Mouse (Mus musculus): ENCODE data around the gene Gm14443.
"Not testable (repeated sequence)": the region's sequence is repeated elsewhere in the genome, so short reads cannot be mapped to it uniquely, and the experiment has no call there.

Gene Gm14443

GRCm38 (mm10) chr2:175175401-175176180 is at the start of gene Gm14443:
Gm14443 (minus strand) TSS chr2:175175871.
- not testable (repeated sequence) for DNase-seq

GRCm38 (mm10) chr2:175206732-175207131 is 31.1 kb upstream of the Gm14443 start, which contains the start of gene Gm14391:
Gm14391 (minus strand) TSS chr2:175206917.
- not testable (repeated sequence) for DNase-seq

GRCm38 (mm10) chr2:175179008-175179407 is 3.3 kb upstream of the Gm14443 start:
- not testable (repeated sequence) for DNase-seq

GRCm38 (mm10) chr2:175176312-175176711 is 641 bp upstream of the Gm14443 start:
- no peak for DNase-seq

DNA sequence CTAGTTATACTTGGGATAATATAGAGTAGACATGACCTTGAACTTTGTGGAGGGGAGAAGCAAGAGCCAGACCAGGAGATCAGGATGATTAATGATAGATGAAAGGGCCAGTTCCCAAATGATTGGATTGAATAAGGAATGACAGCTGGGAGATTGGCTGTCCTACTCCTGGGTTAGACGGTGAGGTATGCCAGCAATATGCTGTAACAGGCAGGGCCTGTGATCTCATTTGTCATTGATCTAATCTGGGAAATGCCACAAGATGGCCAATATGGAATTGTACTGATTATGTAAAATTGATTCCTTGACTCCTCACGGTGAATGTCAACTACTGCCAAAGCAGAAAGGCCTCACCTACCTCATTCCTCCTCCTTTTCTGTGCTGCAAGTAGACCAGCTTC is 1.6 kb downstream of the Gm14443 start:
- DNase-seq = not testable (repeated sequence)

GRCm38 (mm10) chr2:175172906-175173595 is 2.6 kb downstream of the Gm14443 start:
- not testable (repeated sequence) for DNase-seq

GRCm38 (mm10) chr2:175172123-175172522 is 3.5 kb downstream of the Gm14443 start:
- DNase-seq = no peak

DNA sequence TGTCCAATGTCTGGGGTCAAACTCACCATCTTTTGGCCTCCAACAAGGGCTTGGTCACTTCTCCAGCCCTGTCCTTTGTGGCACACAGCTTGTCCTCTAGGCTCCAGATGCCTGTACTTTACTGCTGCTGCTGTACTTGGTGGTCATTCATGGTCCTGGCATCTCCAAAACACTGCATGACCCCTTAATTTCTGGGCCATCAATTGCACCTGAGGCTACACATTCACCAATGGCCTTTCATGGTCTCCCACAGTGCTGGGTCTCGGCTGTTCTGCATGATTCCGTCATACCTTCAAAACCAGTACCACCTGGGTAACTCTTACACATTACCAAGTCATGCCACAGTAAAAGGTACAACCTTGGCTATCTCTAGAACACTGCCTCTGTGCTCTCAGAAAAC is 8.8 kb downstream of the Gm14443 start:
- not testable (repeated sequence) for DNase-seq

DNA sequence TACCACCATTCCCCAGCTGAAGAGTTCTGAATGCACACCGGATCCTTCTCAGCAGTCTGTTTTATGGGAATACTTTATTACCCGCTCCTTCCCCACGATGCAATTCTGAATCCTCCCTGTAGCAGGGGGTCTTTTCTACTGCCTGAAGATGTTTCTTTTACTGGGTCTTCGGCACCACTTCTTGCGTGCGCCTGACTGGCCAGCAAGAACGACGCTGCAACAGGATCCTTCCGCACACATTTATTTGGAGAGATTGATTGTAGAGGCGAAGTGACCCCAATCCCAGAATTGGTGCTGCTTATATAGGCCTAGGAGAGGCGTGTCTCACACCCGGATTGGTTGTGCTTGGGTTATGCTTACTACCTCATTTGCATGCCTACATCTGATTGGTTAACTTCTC is 10.6 kb downstream of the Gm14443 start:
- not testable (repeated sequence) for DNase-seq

- DNase-seq = not testable (repeated sequence)
Observed at GRCm38 (mm10) chr2:175161438-175161837, 14.2 kb downstream of the Gm14443 start.

DNA sequence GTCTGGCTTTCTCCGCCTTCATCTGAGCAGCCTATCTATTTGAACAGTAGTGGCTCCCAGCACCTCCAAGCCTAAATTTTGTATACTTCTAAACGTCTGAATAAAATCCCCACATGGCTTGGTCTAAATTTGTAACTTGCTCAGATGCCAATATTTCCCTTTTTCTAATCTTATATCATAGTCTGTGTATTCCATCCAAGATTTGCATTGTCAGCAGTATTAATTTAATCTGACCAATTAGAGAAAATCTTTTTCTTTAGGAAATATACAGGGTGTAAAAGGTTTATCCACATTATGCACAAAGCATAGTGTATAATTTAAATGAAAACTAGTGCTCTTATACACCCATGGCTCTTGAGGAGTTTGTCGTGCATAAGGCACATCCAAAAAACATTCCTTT is 17.0 kb downstream of the Gm14443 start:
- DNase-seq = no peak

DNA sequence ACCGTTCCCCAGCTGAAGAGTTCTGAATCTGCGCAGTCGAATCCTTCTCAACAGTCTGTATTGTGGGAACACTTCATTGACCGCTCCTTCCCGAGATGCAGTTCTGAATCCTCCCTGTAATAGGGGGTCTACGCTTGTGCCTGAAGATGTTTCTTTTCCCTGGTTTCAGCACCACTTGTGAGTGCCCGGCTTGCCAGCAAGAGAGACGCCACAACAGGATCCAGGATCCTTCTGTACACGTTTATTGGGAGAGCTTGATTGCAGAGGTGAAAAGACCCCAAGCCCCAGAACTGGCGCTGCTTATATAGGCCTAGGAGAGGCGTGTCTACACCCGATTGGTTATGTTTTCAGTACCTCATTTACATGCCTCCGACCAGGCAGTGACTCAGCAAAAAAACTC is 19.0 kb downstream of the Gm14443 start:
- DNase-seq = no peak

DNA sequence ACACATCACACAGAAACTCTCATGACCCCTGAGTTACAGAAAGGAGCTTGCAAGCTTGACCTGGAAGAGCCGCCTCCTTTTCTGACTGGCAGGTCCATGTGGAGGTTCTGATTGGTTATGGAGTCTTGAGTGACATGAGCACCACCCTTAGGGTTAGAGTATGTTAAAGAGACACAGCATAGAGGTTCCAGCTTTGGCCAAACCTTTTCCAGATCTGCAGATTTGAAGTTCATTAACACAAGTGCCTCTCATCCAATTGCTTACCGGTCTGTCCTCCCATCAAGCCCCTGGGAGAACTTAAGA is 33.7 kb downstream of the Gm14443 start, which contains the start of gene Gm14399:
TSS of gene Gm14399 (minus strand) at position 20 of the 303 bp plus-strand sequence.
- DNase-seq = not testable (repeated sequence)

GRCm38 (mm10) chr2:175141118-175141992 is 34.3 kb downstream of the Gm14443 start:
- DNase-seq = peak; percentile 10

DNA sequence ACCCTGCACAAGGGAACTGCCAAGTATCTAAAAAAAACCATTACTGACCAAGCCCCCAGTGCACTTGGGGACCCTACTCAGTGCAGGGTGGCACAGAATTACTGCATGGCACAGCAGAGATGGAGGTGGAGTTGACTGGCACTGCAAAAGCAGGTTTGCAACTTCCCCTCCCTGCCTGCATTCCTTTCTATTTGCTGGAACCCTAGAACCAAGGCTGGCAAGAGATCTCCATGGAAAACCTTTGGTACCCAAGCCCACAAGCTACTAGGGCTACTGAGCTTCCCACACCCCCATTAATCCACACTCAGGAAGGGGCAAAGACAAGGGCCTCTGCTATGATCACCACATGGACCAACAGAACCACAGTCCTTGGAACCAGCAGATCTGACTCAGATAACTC is 35.0 kb downstream of the Gm14443 start:
- not testable (repeated sequence) for DNase-seq

Data from thymus, postnatal 14 days (tissue).